Mouse (Mus musculus): ENCODE data around the gene Alkbh6. TPM values are rescaled to one million over a fixed set of nuclear protein-coding genes. Genes with fewer than 3 reads are reported as not detected.
A peak's percentile ranks its signal among the peaks of the same experiment; 100 is the strongest.

Alkbh6 gene
- 70.5 and 74.1 TPM in 2 replicates for total RNA-seq (2014; rRNA removed)
- polyA plus RNA-seq (2015; fragmentation: Nextera tagmentation; extraction: Ambion mirVana) = 117 and 127 TPM in 2 replicates

DNA sequence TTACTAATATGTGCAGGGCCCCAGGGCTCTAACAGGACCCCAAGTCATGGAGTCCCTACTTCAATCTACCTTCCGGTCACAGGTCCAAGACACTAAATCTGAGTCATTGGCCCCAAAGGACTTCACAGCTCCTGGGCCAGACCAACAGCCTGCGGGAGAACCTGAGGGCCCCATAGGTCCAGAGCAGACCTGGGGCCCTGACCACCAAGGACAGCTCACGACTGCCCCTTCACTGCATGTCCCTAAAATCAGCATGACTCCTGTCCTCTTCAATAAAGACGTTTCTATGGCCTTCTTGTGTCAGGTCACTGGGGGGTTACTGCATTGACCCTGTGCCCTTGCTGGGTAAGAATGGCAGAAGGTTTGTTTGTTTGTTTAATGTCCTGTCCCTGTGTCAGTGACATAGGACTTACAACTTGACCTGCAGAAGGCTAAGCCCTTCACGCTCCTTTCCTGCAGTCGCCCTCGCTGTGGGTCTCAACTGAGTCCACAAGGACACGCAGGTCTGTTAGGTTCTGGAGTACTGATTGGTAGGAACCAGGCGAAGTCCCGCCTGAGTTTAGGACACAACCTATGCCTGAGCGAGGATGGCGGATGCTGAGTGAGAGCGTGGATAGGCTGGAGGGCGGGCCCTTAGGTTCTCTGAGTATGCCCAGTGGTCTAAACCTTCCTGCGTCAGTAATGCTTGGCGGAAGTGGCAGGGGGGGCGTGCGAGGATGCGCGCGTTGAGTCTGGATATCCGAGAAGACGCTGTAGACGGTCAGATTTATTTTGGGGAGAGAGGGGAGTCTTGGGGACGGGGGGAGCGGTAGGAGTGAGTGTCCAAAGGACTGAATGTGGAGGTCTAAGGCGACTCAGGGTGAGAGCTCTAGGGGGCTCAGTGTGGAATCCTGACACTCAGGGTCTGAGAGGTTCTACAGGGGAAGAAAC lies at the start of gene Alkbh6:
TSS of gene Alkbh6 (plus strand) at position 642 of the 930 bp plus-strand sequence.
- H3K36me3 ChIP-seq (ENCODE audit: insufficient read depth) = peaks cover 31% of the 10 kb centered on the region
- peak within 1 kb of the TSS; percentile 74 for H3K27ac ChIP-seq (ENCODE audit: low read depth, low read length)
- H3K27me3 ChIP-seq (ENCODE audit: insufficient read depth, low read length) = no peaks in the 10 kb centered on the region
- TF ChIP-seq CTCF (IDR thresholded peaks at IDR 0.05; ENCODE audit: low read depth) = peak; percentile 20; the same call in 1 of the 2 replicates
- peak within 1 kb of the TSS; percentile 52 for H3K9ac ChIP-seq
- H3K4me1 ChIP-seq (ENCODE audit: insufficient read depth) = 0 out of 2 replicates have a peak, but pooled peaks cover 9% of the 10 kb centered on the region
- peak; percentile 100 for ATAC-seq
- peak within 1 kb of the TSS; percentile 87 for H3K4me2 ChIP-seq (ENCODE audit: low read depth)
- peak within 1 kb of the TSS; percentile 66 for H3K4me3 ChIP-seq (ENCODE audit: low read depth, low read length)
- DNase-seq = peak; percentile 97
- 4% methylated on average over 27 of the region's 27 CpGs for WGBS
- H3K9me3 ChIP-seq (ENCODE audit: low read length) = no peaks in the 10 kb centered on the region

DNA sequence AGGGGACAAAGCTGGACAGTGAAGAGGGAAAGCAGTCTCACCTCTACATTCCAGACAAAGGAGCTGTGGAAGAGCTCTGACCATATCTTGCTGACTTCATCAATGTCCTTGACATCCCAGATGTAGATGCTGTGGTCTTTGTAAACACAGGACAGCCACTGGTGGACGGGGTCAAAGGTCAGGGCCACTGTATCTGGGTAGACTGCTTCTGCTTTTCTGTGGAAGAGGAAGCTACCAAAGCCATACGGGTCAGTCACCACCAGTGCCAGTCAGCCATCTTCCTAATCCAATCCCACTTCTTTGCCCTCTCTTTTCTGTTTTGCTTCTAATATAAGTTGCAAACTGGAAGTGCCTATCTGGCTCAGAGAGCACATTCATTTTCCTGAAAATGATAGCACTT lies 43.5 kb upstream of the Alkbh6 start:
- no peak for DNase-seq
- H3K4me3 ChIP-seq (ENCODE audit: low read depth, low read length) = no peak overlapping the region
- TF ChIP-seq CTCF (IDR thresholded peaks at IDR 0.05; ENCODE audit: low read depth) = no peak
- no peak overlapping the region for H3K4me2 ChIP-seq (ENCODE audit: low read depth)
- H3K27me3 ChIP-seq (ENCODE audit: insufficient read depth, low read length) = no peaks in the 10 kb centered on the region
- H3K4me1 ChIP-seq (ENCODE audit: insufficient read depth) = no peaks in the 10 kb centered on the region
- H3K27ac ChIP-seq (ENCODE audit: low read depth, low read length) = no peak overlapping the region
- H3K9ac ChIP-seq = no peak overlapping the region
- ATAC-seq = no peak
- H3K36me3 ChIP-seq (ENCODE audit: insufficient read depth) = peaks cover 7% of the 10 kb centered on the region; the same call in 1 of the 2 replicates
- H3K9me3 ChIP-seq (ENCODE audit: low read length) = no peaks in the 10 kb centered on the region
- 82% methylated on average over 2 of the region's 2 CpGs for WGBS

DNA sequence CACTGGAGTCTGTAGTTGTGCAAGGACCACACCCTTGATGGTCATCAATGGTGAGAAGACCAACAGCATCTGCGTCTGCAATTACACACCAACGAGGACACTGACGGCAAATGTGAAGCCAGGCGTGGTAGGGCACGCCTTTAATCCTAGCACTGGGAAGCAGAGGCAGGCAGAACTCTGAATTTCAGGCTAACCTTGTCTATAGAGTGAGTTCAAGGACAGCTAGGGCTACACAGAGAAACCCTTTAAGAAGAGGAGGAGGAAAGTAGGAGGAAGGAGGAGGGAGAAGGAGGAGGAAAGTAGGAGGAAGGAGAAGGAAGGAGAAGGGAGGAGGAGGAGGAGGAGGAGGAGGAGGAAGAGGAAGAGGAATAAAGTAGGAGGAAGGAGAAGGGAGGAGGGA lies 43.0 kb upstream of the Alkbh6 start:
- WGBS = 93% methylated on average over 5 of the region's 5 CpGs

DNA sequence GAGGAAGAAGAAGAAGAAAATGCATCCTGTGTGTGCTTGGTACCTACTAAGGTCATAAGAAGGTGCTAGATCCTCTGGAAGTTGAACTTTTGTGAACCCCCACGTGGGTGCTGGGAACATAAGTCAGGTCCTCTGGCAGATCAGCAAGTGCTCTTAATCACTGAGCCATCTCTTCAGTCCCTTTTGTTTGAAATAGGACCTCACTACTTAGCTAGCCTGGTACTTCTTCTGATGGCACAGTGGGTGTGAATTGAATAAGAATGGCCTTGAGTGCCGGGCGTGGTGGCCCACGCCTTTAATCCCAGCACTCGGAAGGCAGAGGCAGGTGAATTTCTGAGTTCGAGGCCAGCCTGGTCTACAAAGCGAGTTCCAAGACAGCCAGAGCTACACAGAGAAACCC lies 42.6 kb upstream of the Alkbh6 start:
- no peak for TF ChIP-seq CTCF (IDR thresholded peaks at IDR 0.05; ENCODE audit: low read depth)
- no peak overlapping the region for H3K4me3 ChIP-seq (ENCODE audit: low read depth, low read length)
- WGBS = 95% methylated on average over 7 of the region's 7 CpGs

More for the DNA sequence above, 43.0 kb upstream of the Alkbh6 start:
- H3K4me2 ChIP-seq (ENCODE audit: low read depth) = no peak overlapping the region
- H3K9me3 ChIP-seq (ENCODE audit: low read length) = no peaks in the 10 kb centered on the region
- no peaks in the 10 kb centered on the region for H3K4me1 ChIP-seq (ENCODE audit: insufficient read depth)
- no peaks in the 10 kb centered on the region for H3K27me3 ChIP-seq (ENCODE audit: insufficient read depth, low read length)
- H3K4me3 ChIP-seq (ENCODE audit: low read depth, low read length) = no peak overlapping the region
- peaks cover 7% of the 10 kb centered on the region; the same call in 1 of the 2 replicates for H3K36me3 ChIP-seq (ENCODE audit: insufficient read depth)
- H3K27ac ChIP-seq (ENCODE audit: low read depth, low read length) = no peak overlapping the region
- DNase-seq (no peak), ATAC-seq (no peak)
- no peak for TF ChIP-seq CTCF (IDR thresholded peaks at IDR 0.05; ENCODE audit: low read depth)
- no peak overlapping the region for H3K9ac ChIP-seq

DNA sequence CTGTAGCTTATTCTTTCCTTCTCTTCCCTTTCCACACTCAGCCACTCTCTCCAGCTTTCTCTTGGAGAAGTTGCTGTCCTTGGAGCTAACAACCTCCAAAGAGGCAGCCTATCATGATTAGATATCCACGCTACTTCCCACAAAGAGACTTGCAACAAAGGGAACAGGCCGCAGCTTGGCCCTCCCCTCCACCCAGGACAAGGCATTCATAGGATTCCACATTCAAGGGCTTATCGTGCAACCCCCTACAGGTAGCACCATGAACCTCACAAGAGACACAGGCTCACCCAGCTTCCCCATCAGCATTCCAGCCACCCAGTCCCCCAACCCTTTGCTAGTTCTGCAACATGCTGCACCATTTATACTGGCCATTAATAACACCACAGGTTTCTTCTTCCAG lies 41.7 kb upstream of the Alkbh6 start:
- Histone ChIP-seq H3K4me2 (ENCODE audit: low read depth) (no peak overlapping the region), H3K9ac (no peak overlapping the region), H3K36me3 (ENCODE audit: insufficient read depth) (peaks cover 7% of the 10 kb centered on the region; the same call in 1 of the 2 replicates), H3K4me1 (ENCODE audit: insufficient read depth) (no peaks in the 10 kb centered on the region), H3K27me3 (ENCODE audit: insufficient read depth, low read length) (no peaks in the 10 kb centered on the region), H3K4me3 (ENCODE audit: low read depth, low read length) (no peak overlapping the region), H3K9me3 (ENCODE audit: low read length) (no peaks in the 10 kb centered on the region), H3K27ac (ENCODE audit: low read depth, low read length) (no peak overlapping the region)
- 77% methylated on average over 3 of the region's 3 CpGs for WGBS
- ATAC-seq (no peak), DNase-seq (no peak)
- TF ChIP-seq CTCF (IDR thresholded peaks at IDR 0.05; ENCODE audit: low read depth) = no peak

More for the DNA sequence above, 42.6 kb upstream of the Alkbh6 start:
- no peak overlapping the region for H3K4me2 ChIP-seq (ENCODE audit: low read depth)
- no peaks in the 10 kb centered on the region for H3K27me3 ChIP-seq (ENCODE audit: insufficient read depth, low read length)
- ATAC-seq (no peak), DNase-seq (no peak)
- H3K4me1 ChIP-seq (ENCODE audit: insufficient read depth) = no peaks in the 10 kb centered on the region
- H3K9ac ChIP-seq = no peak overlapping the region
- H3K9me3 ChIP-seq (ENCODE audit: low read length) = no peaks in the 10 kb centered on the region
- H3K27ac ChIP-seq (ENCODE audit: low read depth, low read length) = no peak overlapping the region
- H3K36me3 ChIP-seq (ENCODE audit: insufficient read depth) = peaks cover 7% of the 10 kb centered on the region; the same call in 1 of the 2 replicates

DNA sequence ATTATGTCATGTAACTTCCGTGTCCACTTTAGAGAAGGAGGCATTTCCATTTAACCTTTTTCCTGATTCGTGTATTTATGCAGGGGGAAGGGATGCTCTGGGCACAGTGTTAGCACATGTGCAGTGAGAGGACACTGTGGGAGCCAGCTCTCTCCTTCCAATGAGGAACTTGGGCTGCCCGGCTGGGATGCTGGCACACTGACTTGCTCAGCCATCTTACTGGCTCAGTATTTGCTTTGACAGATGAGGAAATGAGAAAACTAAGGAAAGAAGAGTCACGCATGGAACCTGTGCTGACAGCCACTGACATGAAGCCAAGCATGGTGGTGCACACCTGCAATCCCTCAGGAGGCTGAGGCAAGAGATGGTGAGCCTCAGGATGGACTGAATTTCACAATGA lies 38.9 kb upstream of the Alkbh6 start:
- peaks cover 2% of the 10 kb centered on the region; the same call in 1 of the 2 replicates for H3K36me3 ChIP-seq (ENCODE audit: insufficient read depth)
- 84% methylated on average over 4 of the region's 4 CpGs for WGBS
- no peak for ATAC-seq

DNA sequence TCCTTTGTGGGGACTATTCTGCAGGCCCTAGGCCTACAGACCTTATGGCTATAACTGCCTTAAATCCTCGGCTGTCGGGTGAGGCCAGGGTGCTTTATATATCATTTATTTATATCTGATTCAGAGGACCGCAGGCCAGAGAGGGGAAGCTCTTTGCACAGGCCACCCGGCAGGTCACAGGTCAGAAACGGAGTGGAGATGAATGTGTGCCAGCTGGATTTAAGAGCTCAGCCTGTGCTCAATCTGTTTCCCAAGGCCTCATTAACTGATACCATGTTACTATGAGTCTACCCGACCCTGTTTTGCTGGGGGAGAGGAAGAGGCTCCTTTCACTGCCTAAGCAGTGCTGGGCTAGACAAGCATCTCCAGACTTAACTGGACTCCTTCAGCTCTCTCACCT lies 34.1 kb upstream of the Alkbh6 start:
- no peaks in the 10 kb centered on the region for H3K36me3 ChIP-seq (ENCODE audit: insufficient read depth)
- no peaks in the 10 kb centered on the region for H3K27me3 ChIP-seq (ENCODE audit: insufficient read depth, low read length)
- ATAC-seq (no peak), DNase-seq (no peak)
- H3K9me3 ChIP-seq (ENCODE audit: low read length) = no peaks in the 10 kb centered on the region
- H3K4me1 ChIP-seq (ENCODE audit: insufficient read depth) = no peaks in the 10 kb centered on the region
- no peak overlapping the region for H3K4me2 ChIP-seq (ENCODE audit: low read depth)
- H3K9ac ChIP-seq = no peak overlapping the region
- no peak overlapping the region for H3K27ac ChIP-seq (ENCODE audit: low read depth, low read length)
- no peak for TF ChIP-seq CTCF (IDR thresholded peaks at IDR 0.05; ENCODE audit: low read depth)
- H3K4me3 ChIP-seq (ENCODE audit: low read depth, low read length) = no peak overlapping the region
- WGBS = 88% methylated on average over 6 of the region's 6 CpGs

More for the DNA sequence above, 38.9 kb upstream of the Alkbh6 start:
- no peaks in the 10 kb centered on the region for H3K4me1 ChIP-seq (ENCODE audit: insufficient read depth)
- H3K9ac ChIP-seq = no peak overlapping the region
- H3K4me3 ChIP-seq (ENCODE audit: low read depth, low read length) = no peak overlapping the region
- DNase-seq = no peak
- no peak overlapping the region for H3K4me2 ChIP-seq (ENCODE audit: low read depth)
- no peaks in the 10 kb centered on the region for H3K9me3 ChIP-seq (ENCODE audit: low read length)
- H3K27ac ChIP-seq (ENCODE audit: low read depth, low read length) = no peak overlapping the region
- H3K27me3 ChIP-seq (ENCODE audit: insufficient read depth, low read length) = no peaks in the 10 kb centered on the region
- no peak for TF ChIP-seq CTCF (IDR thresholded peaks at IDR 0.05; ENCODE audit: low read depth)

Data from forebrain, postnatal 0 days (tissue).